Mouse (Mus musculus): ENCODE measurements at regions not wholly inside any gene's neighbourhood (a gene's known extent, or its start where the extent isn't known, plus 50 kb on each side); places are given as distances from the start of the nearest gene placed in this dataset.

DNA sequence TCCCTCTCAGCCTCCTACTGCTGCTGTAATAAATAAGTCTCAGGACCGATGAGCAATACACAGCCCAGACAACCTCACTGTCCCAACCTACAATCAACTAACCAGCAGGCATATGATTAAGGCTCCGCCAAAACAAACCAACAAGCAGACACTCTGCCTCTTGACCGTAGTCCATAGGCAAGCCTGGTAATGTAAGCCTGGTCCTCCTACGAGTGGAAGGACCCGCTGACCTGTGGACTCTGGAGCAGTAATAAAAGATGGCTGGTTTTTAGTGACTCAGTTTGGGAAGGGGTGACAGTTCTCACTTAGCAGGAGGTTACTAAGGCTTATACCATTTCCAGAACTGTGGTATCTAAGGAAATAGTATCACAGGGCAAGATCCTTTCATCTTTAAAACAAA, 53.4 kb downstream of the Gm47996 start:
- no peak for TF ChIP-seq CTCF (IDR thresholded peaks at IDR 0.05; ENCODE audit: low read depth)
- H3K27me3 ChIP-seq (ENCODE audit: insufficient read depth, low read length) = no peaks in the 10 kb centered on the region
- H3K36me3 ChIP-seq (ENCODE audit: insufficient read depth, low read length) = no peaks in the 10 kb centered on the region
- H3K9me3 ChIP-seq (replicated peaks; ENCODE audit: low read length) = no peaks in the 10 kb centered on the region
- H3K4me3 ChIP-seq (replicated peaks; ENCODE audit: low read depth, low read length) = no peak overlapping the region
- peak; percentile 31 for DNase-seq (ENCODE audit: low spot score)
- ATAC-seq (replicated peaks; ENCODE audit: low FRiP score, low read depth) = peak; percentile 66
- 34% methylated on average over 5 of the region's 5 CpGs for WGBS
- H3K4me2 ChIP-seq (ENCODE audit: low read length) = no peak overlapping the region
- H3K9ac ChIP-seq (ENCODE audit: low read depth, low read length) = no peak overlapping the region
- H3K27ac ChIP-seq = no peak overlapping the region
- H3K4me1 ChIP-seq (replicated peaks; ENCODE audit: insufficient read depth, low read length) = no peaks in the 10 kb centered on the region

DNA sequence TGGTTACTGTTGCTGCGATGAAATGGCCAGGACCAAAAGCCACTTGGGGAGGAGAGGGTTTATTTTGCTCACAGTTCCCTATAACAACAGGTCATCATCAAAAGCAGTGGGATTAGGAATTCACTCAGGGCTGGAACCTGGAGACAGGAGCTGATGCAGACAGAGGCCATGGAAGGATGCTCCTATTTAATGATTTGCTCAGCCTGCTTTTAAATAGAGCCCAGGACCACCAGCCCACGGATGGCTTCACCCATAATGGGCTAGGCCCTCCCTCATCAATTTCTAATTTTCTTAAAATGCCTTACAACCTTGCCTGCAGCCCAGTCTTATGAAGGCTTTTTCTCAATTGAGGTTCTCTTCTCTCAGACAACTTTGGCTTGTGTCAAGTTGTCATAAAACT, 53.9 kb downstream of the Gm47996 start:
- DNase-seq (ENCODE audit: low spot score) (no peak), ATAC-seq (replicated peaks; ENCODE audit: low FRiP score, low read depth) (no peak)
- Histone ChIP-seq H3K4me2 (ENCODE audit: low read length) (no peak overlapping the region), H3K36me3 (ENCODE audit: insufficient read depth, low read length) (no peaks in the 10 kb centered on the region), H3K4me1 (replicated peaks; ENCODE audit: insufficient read depth, low read length) (no peaks in the 10 kb centered on the region), H3K4me3 (replicated peaks; ENCODE audit: low read depth, low read length) (no peak overlapping the region), H3K27me3 (ENCODE audit: insufficient read depth, low read length) (no peaks in the 10 kb centered on the region), H3K9me3 (replicated peaks; ENCODE audit: low read length) (no peaks in the 10 kb centered on the region), H3K9ac (ENCODE audit: low read depth, low read length) (no peak overlapping the region), H3K27ac (no peak overlapping the region)
- no peak for TF ChIP-seq CTCF (IDR thresholded peaks at IDR 0.05; ENCODE audit: low read depth)
- 65% methylated on average over 2 of the region's 2 CpGs for WGBS

DNA sequence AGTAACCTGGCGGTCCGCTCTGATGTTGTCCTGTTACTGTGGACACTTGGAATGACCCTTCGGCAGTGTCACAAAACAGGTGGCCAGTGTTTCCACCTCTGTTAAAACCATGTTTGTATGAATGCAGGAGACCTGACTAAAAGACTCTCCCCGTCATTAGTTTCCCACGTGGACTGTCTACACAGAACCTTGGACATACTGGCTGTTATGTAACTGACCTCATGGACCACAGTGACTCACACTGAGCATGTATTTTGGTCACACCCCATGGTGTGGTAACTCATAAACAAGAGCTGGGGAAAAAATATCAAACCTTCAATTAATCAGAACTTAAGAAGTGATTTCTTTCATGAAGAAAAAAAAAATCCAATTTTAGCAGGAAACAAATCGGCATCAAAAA, 54.9 kb downstream of the Gm47996 start:
- Histone ChIP-seq H3K4me2 (ENCODE audit: low read length) (no peak overlapping the region), H3K4me1 (replicated peaks; ENCODE audit: insufficient read depth, low read length) (no peaks in the 10 kb centered on the region), H3K4me3 (replicated peaks; ENCODE audit: low read depth, low read length) (no peak overlapping the region), H3K36me3 (ENCODE audit: insufficient read depth, low read length) (no peaks in the 10 kb centered on the region), H3K27ac (no peak overlapping the region), H3K9ac (ENCODE audit: low read depth, low read length) (no peak overlapping the region), H3K9me3 (replicated peaks; ENCODE audit: low read length) (no peaks in the 10 kb centered on the region), H3K27me3 (ENCODE audit: insufficient read depth, low read length) (no peaks in the 10 kb centered on the region)
- no peak for DNase-seq (ENCODE audit: low spot score)
- TF ChIP-seq CTCF (IDR thresholded peaks at IDR 0.05; ENCODE audit: low read depth) = no peak
- ATAC-seq (replicated peaks; ENCODE audit: low FRiP score, low read depth) = peak; percentile 67; the same call in 1 of the 2 replicates
- 92% methylated on average over 6 of the region's 6 CpGs for WGBS

DNA sequence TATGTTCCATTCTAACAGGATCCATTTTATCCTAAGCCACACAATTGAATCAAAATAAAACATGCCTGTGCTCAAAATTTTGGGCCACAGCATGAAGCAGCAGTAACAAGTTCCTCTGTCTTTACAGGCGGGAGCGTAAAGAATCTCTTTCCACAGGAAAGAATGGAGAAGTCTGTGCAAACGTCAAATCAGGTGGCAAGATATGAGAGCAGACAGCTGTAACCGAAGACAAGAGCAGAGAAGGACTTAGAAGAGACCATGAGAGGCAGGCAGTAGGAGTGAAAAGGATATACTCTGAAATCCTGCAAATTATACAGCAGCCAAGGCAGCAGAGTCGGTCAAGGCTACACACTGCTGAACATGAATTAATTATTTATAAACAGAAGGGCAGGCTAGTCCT, 55.7 kb downstream of the Gm47996 start:
- ATAC-seq (replicated peaks; ENCODE audit: low FRiP score, low read depth) = no peak
- no peaks in the 10 kb centered on the region for H3K4me1 ChIP-seq (replicated peaks; ENCODE audit: insufficient read depth, low read length)
- H3K9ac ChIP-seq (ENCODE audit: low read depth, low read length) = no peak overlapping the region
- TF ChIP-seq CTCF (IDR thresholded peaks at IDR 0.05; ENCODE audit: low read depth) = no peak
- 63% methylated on average over 5 of the region's 5 CpGs for WGBS
- no peak overlapping the region for H3K27ac ChIP-seq
- H3K4me2 ChIP-seq (ENCODE audit: low read length) = no peak overlapping the region
- H3K4me3 ChIP-seq (replicated peaks; ENCODE audit: low read depth, low read length) = no peak overlapping the region
- H3K9me3 ChIP-seq (replicated peaks; ENCODE audit: low read length) = no peaks in the 10 kb centered on the region
- no peaks in the 10 kb centered on the region for H3K27me3 ChIP-seq (ENCODE audit: insufficient read depth, low read length)
- H3K36me3 ChIP-seq (ENCODE audit: insufficient read depth, low read length) = no peaks in the 10 kb centered on the region
- DNase-seq (ENCODE audit: low spot score) = no peak

DNA sequence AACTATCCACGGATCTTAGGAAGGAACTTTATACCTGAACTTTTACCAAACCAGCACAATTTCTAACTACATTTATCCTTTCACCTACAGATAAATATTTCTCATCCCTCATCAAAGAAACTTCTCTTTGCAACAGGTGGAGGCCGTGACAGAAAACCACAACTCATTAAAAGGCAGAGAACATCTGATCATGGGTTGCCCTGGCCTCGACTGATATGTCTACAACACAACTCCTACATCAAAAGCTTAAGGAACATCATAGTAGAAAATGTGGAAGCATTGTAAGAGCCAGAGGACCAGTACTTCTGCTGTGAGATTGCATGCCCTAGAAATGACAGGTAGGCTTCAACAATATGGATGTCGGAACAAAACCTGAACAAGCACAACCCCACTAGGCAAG, 56.8 kb downstream of the Gm47996 start:
- no peak overlapping the region for H3K4me2 ChIP-seq (ENCODE audit: low read length)
- no peak overlapping the region for H3K27ac ChIP-seq
- ATAC-seq (replicated peaks; ENCODE audit: low FRiP score, low read depth) = no peak
- H3K27me3 ChIP-seq (ENCODE audit: insufficient read depth, low read length) = no peaks in the 10 kb centered on the region
- H3K4me1 ChIP-seq (replicated peaks; ENCODE audit: insufficient read depth, low read length) = no peaks in the 10 kb centered on the region
- no peaks in the 10 kb centered on the region for H3K9me3 ChIP-seq (replicated peaks; ENCODE audit: low read length)
- no peak for TF ChIP-seq CTCF (IDR thresholded peaks at IDR 0.05; ENCODE audit: low read depth)
- no peak for DNase-seq (ENCODE audit: low spot score)
- H3K4me3 ChIP-seq (replicated peaks; ENCODE audit: low read depth, low read length) = no peak overlapping the region
- H3K9ac ChIP-seq (ENCODE audit: low read depth, low read length) = no peak overlapping the region
- 83% methylated on average over 4 of the region's 4 CpGs for WGBS
- no peaks in the 10 kb centered on the region for H3K36me3 ChIP-seq (ENCODE audit: insufficient read depth, low read length)

DNA sequence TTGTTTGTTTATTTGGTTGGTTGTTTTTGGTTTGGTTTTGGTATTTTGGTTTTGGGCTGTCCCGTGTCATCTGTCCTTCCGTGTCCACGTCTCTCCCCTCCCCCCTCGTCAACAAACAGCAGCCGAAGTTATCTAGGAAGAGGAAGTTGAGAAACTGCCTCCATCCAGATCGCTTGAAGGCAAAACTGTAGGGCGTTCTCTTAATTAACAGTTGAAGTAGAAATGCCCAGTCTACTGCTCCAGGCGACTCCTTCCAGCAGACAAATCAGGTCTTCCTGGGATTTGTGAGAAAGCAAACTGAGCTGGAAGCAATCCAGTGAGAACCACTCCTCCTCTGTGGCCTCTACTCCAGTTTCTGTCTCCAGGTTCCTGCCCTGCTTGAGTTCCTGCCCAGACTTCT, 60.8 kb downstream of the Gm47996 start:
- WGBS = 36% methylated on average over 8 of the region's 8 CpGs
- no peaks in the 10 kb centered on the region for H3K27me3 ChIP-seq (ENCODE audit: insufficient read depth, low read length)
- H3K4me1 ChIP-seq (replicated peaks; ENCODE audit: insufficient read depth, low read length) = no peaks in the 10 kb centered on the region
- no peak for TF ChIP-seq CTCF (IDR thresholded peaks at IDR 0.05; ENCODE audit: low read depth)
- H3K4me3 ChIP-seq (replicated peaks; ENCODE audit: low read depth, low read length) = no peak overlapping the region
- no peaks in the 10 kb centered on the region for H3K9me3 ChIP-seq (replicated peaks; ENCODE audit: low read length)
- ATAC-seq (replicated peaks; ENCODE audit: low FRiP score, low read depth) (no peak), DNase-seq (ENCODE audit: low spot score) (peak; percentile 63)
- H3K27ac ChIP-seq = no peak overlapping the region
- H3K36me3 ChIP-seq (ENCODE audit: insufficient read depth, low read length) = no peaks in the 10 kb centered on the region
- H3K9ac ChIP-seq (ENCODE audit: low read depth, low read length) = no peak overlapping the region
- H3K4me2 ChIP-seq (ENCODE audit: low read length) = no peak overlapping the region

DNA sequence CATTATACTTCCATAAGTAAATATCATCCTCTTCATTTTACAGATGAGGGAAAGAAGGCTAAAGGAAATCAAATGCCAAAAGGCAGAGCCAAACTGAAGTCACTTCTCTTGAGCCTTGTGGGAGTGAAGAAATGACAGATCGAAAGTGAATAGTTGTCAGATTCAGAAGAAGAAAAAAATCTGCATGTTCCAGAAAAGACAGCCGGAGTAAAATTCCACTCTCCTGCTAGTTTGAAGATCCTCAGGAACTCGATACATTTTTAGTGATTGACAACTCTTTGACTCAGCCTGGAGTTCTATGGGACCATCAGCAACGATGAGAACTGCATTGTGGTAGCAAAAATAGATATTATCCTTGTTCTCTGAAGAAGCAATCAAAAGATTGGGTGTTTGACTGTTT, 64.4 kb downstream of the Gm47996 start:
- no peaks in the 10 kb centered on the region for H3K27me3 ChIP-seq (ENCODE audit: insufficient read depth, low read length)
- no peaks in the 10 kb centered on the region for H3K4me1 ChIP-seq (replicated peaks; ENCODE audit: insufficient read depth, low read length)
- H3K4me3 ChIP-seq (replicated peaks; ENCODE audit: low read depth, low read length) = no peak overlapping the region
- H3K4me2 ChIP-seq (ENCODE audit: low read length) = no peak overlapping the region
- TF ChIP-seq CTCF (IDR thresholded peaks at IDR 0.05; ENCODE audit: low read depth) = no peak
- no peak overlapping the region for H3K27ac ChIP-seq
- ATAC-seq (replicated peaks; ENCODE audit: low FRiP score, low read depth) (no peak), DNase-seq (ENCODE audit: low spot score) (no peak)
- no peak overlapping the region for H3K9ac ChIP-seq (ENCODE audit: low read depth, low read length)
- H3K9me3 ChIP-seq (replicated peaks; ENCODE audit: low read length) = no peaks in the 10 kb centered on the region
- no peaks in the 10 kb centered on the region for H3K36me3 ChIP-seq (ENCODE audit: insufficient read depth, low read length)
- 84% methylated on average over 4 of the region's 4 CpGs for WGBS
